Mouse (Mus musculus): ENCODE data around the gene Pcf11. TPM values are rescaled to one million over a fixed set of nuclear protein-coding genes. Genes with fewer than 3 reads are reported as not detected.
A peak's percentile ranks its signal among the peaks of the same experiment; 100 is the strongest.

Pcf11 gene
- polyA plus RNA-seq, 1 experiment from 2014 or later = 20.8 TPM

DNA sequence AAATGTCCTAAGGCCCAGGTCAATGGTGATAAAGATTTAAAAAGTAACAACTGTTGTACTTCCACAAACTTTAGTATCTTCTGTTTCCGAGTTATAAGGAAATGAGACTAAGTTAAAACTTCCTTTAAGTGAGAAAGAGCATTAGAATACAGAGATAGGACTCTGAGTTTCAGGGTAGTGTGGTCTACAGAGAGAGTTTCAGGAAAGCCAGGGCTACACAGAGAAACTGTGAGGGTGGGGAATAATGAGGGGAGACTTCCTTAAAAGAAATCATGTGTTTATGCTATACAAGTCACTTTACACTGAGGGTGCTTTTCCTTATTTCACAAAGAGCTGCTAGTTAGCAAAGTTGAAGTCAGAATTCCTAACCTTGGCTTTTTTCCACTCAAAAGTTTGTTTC, 16.4 kb downstream of the Pcf11 start:
- WGBS = 84% methylated on average over 1 of the region's 1 CpGs
- Histone ChIP-seq H3K36me3 (ENCODE audit: control insufficient read depth, insufficient read depth, low read length) (peaks cover 58% of the 10 kb centered on the region), H3K9ac (ENCODE audit: low read depth, low read length) (no peak overlapping the region), H3K4me2 (replicated peaks; ENCODE audit: low read depth, low read length) (no peak overlapping the region), H3K27me3 (ENCODE audit: control insufficient read depth, insufficient read depth, low read length) (no peaks in the 10 kb centered on the region), H3K4me1 (ENCODE audit: control insufficient read depth, insufficient read depth, low read length) (no peaks in the 10 kb centered on the region), H3K4me3 (ENCODE audit: low read length) (no peak overlapping the region), H3K9me3 (ENCODE audit: control insufficient read depth, low read length) (peaks cover 2% of the 10 kb centered on the region; the same call in 1 of the 2 replicates), H3K27ac (ENCODE audit: low read depth, low read length) (no peak overlapping the region)
- ATAC-seq (ENCODE audit: low FRiP score, low TSS enrichment) = no peak

DNA sequence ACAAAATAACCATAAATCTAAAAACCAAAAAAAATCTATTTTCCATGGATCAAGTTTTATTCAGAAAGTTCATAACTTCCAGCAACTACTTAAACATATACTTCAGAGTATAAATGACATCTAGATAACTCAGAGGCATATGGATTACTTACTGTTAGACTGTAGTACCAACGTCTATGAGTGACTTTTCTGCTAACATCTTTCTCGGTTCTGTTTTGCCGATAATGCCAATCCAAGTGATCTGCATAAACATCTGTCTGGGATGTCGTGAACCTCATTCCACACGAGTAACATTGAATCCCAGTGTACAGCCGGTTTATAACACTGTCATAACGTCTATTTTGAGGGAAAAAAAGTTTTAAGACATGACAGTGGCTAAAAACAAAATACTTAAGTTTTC, 21.9 kb downstream of the Pcf11 start:
- H3K9ac ChIP-seq (ENCODE audit: low read depth, low read length) = no peak overlapping the region
- no peak overlapping the region for H3K4me3 ChIP-seq (ENCODE audit: low read length)
- no peaks in the 10 kb centered on the region for H3K9me3 ChIP-seq (ENCODE audit: control insufficient read depth, low read length)
- ATAC-seq (ENCODE audit: low FRiP score, low TSS enrichment) = no peak
- H3K27me3 ChIP-seq (ENCODE audit: control insufficient read depth, insufficient read depth, low read length) = no peaks in the 10 kb centered on the region
- no peak overlapping the region for H3K27ac ChIP-seq (ENCODE audit: low read depth, low read length)
- no peaks in the 10 kb centered on the region for H3K4me1 ChIP-seq (ENCODE audit: control insufficient read depth, insufficient read depth, low read length)
- H3K36me3 ChIP-seq (ENCODE audit: control insufficient read depth, insufficient read depth, low read length) = peaks cover 55% of the 10 kb centered on the region
- H3K4me2 ChIP-seq (replicated peaks; ENCODE audit: low read depth, low read length) = no peak overlapping the region
- 86% methylated on average over 7 of the region's 7 CpGs for WGBS

- Histone ChIP-seq H3K27me3 (ENCODE audit: control insufficient read depth, insufficient read depth, low read length) (no peaks in the 10 kb centered on the region), H3K9ac (ENCODE audit: low read depth, low read length) (no peak overlapping the region), H3K4me3 (ENCODE audit: low read length) (no peak overlapping the region), H3K4me1 (ENCODE audit: control insufficient read depth, insufficient read depth, low read length) (peaks cover 5% of the 10 kb centered on the region; the same call in 1 of the 2 replicates), H3K27ac (ENCODE audit: low read depth, low read length) (no peak overlapping the region), H3K36me3 (ENCODE audit: control insufficient read depth, insufficient read depth, low read length) (peaks cover 35% of the 10 kb centered on the region), H3K4me2 (replicated peaks; ENCODE audit: low read depth, low read length) (no peak overlapping the region), H3K9me3 (ENCODE audit: control insufficient read depth, low read length) (no peaks in the 10 kb centered on the region)
- ATAC-seq (ENCODE audit: low FRiP score, low TSS enrichment) = no peak
Measured at GRCm38 (mm10) chr7:92642358-92642757, 27.4 kb downstream of the Pcf11 start.

DNA sequence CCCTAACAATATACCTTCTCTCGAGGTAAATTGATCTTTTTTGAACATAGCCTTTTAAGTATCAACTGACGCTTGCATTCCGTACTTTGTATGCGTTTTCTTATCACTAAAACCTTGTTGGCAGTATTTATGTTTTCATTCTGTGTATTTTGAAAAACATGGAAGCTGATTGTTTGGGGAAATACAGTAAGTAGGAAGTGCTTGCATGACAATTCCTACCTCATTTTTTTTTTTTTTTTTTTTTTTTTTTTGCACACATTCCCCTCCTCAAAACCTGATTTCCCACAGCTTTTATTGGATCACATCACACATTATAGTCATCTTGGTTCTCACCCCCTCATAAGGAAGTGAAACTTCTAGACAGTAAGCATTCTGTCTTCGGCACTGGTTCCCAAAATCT, 31.7 kb downstream of the Pcf11 start:
- Histone ChIP-seq H3K4me1 (ENCODE audit: control insufficient read depth, insufficient read depth, low read length) (peaks cover 8% of the 10 kb centered on the region; the same call in 1 of the 2 replicates), H3K4me2 (replicated peaks; ENCODE audit: low read depth, low read length) (peak overlapping the region; percentile 99), H3K27ac (ENCODE audit: low read depth, low read length) (no peak overlapping the region), H3K27me3 (ENCODE audit: control insufficient read depth, insufficient read depth, low read length) (no peaks in the 10 kb centered on the region), H3K4me3 (ENCODE audit: low read length) (peak overlapping the region; percentile 89; the same call in 1 of the 2 replicates), H3K9ac (ENCODE audit: low read depth, low read length) (peak overlapping the region; percentile 78; the same call in 1 of the 2 replicates), H3K36me3 (ENCODE audit: control insufficient read depth, insufficient read depth, low read length) (peaks cover 13% of the 10 kb centered on the region; the same call in 1 of the 2 replicates), H3K9me3 (ENCODE audit: control insufficient read depth, low read length) (no peaks in the 10 kb centered on the region)
- 89% methylated on average over 5 of the region's 5 CpGs for WGBS
- no peak for ATAC-seq (ENCODE audit: low FRiP score, low TSS enrichment)

- Histone ChIP-seq H3K4me2 (replicated peaks; ENCODE audit: low read depth, low read length) (peak within 1 kb of the TSS; percentile 99), H3K27ac (ENCODE audit: low read depth, low read length) (peak within 1 kb of the TSS; percentile 76), H3K9ac (ENCODE audit: low read depth, low read length) (peak within 1 kb of the TSS; percentile 78), H3K9me3 (ENCODE audit: control insufficient read depth, low read length) (no peaks in the 10 kb centered on the region), H3K4me3 (ENCODE audit: low read length) (peak within 1 kb of the TSS; percentile 89), H3K4me1 (ENCODE audit: control insufficient read depth, insufficient read depth, low read length) (peaks cover 8% of the 10 kb centered on the region; the same call in 1 of the 2 replicates), H3K36me3 (ENCODE audit: control insufficient read depth, insufficient read depth, low read length) (peaks cover 7% of the 10 kb centered on the region; the same call in 1 of the 2 replicates), H3K27me3 (ENCODE audit: control insufficient read depth, insufficient read depth, low read length) (no peaks in the 10 kb centered on the region)
- under 1% methylated on average over 44 of the region's 44 CpGs for WGBS
- peak; percentile 98 for ATAC-seq (ENCODE audit: low FRiP score, low TSS enrichment)
Measured at GRCm38 (mm10) chr7:92637021-92637625, 32.6 kb downstream of the Pcf11 start, which contains the start of gene Ankrd42. Gene Ankrd42 (minus strand): TSS chr7:92637142.

DNA sequence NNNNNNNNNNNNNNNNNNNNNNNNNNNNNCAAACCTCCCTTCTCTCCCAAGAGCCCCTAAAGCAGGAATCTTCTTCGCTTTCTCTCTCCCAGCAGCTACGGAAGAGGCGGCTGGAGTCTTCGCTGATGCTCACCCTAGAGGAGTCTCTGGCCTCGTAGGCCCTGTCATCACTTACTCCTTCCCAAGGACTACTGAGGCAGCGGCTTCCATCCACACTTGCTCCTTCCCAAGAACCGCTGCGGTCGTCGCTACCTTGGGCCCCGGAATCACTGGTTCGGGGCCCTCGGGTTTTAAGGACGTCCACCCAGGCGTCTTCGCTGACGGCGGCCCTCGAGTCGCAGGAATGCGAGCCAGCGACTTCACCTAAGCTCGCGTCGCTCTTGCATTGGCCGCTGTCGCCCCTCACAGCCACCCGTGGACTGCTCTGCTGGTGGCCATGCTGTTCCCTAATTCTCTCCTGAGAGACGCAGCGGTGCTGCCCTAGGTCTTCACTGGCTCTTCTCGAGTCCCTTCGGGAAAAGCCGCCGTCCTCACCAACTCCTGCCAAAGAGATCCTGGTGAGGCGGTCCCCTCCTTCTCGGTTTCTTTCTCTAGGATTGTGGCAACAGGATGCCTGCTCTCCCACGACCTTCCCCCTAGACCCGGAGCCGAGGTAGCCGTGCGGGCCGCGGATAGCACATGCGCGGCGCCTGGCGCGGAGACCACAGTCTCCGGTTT, 33.3 kb downstream of the Pcf11 start:
- H3K27ac ChIP-seq (ENCODE audit: low read depth, low read length) = 0 out of 2 replicates have a peak overlapping the region, but pooled peaks have one; percentile 4
- peak overlapping the region; percentile 89 for H3K4me3 ChIP-seq (ENCODE audit: low read length)
- no peaks in the 10 kb centered on the region for H3K27me3 ChIP-seq (ENCODE audit: control insufficient read depth, insufficient read depth, low read length)
- H3K4me2 ChIP-seq (replicated peaks; ENCODE audit: low read depth, low read length) = peak overlapping the region; percentile 99
- ATAC-seq (ENCODE audit: low FRiP score, low TSS enrichment) = peak; percentile 88
- 1% methylated on average over 49 of the region's 49 CpGs for WGBS
- H3K9me3 ChIP-seq (ENCODE audit: control insufficient read depth, low read length) = no peaks in the 10 kb centered on the region
- H3K36me3 ChIP-seq (ENCODE audit: control insufficient read depth, insufficient read depth, low read length) = peaks cover 6% of the 10 kb centered on the region; the same call in 1 of the 2 replicates
- H3K4me1 ChIP-seq (ENCODE audit: control insufficient read depth, insufficient read depth, low read length) = peaks cover 8% of the 10 kb centered on the region; the same call in 1 of the 2 replicates
- H3K9ac ChIP-seq (ENCODE audit: low read depth, low read length) = peak overlapping the region; percentile 78

GRCm38 (mm10) chr7:92630167-92630566, 39.6 kb downstream of the Pcf11 start:
- 47% methylated on average over 2 of the region's 2 CpGs for WGBS
- Histone ChIP-seq H3K9ac (ENCODE audit: low read depth, low read length) (no peak overlapping the region), H3K4me3 (ENCODE audit: low read length) (no peak overlapping the region), H3K4me2 (replicated peaks; ENCODE audit: low read depth, low read length) (no peak overlapping the region), H3K9me3 (ENCODE audit: control insufficient read depth, low read length) (no peaks in the 10 kb centered on the region), H3K27ac (ENCODE audit: low read depth, low read length) (no peak overlapping the region), H3K27me3 (ENCODE audit: control insufficient read depth, insufficient read depth, low read length) (no peaks in the 10 kb centered on the region), H3K4me1 (ENCODE audit: control insufficient read depth, insufficient read depth, low read length) (no peaks in the 10 kb centered on the region), H3K36me3 (ENCODE audit: control insufficient read depth, insufficient read depth, low read length) (no peaks in the 10 kb centered on the region)
- ATAC-seq (ENCODE audit: low FRiP score, low TSS enrichment) = no peak

DNA sequence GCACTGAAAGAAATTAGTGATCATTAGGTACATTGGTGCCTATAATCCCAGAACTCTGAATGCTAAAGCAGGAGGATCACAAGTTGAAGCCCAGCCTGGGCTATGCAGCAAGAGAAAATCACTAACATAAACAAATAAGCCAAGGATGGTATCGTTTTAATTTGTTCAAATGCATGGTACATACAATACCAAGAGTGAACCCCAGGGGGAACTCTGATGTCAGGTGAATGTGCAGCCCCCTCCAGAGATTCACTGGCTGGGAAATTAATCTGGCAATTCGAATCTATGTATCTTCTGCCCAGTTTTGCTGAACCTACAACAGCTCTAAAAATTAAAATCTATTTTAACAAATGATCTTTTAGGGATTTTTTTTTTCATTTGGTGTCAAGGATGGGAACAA, 45.2 kb downstream of the Pcf11 start:
- H3K27me3 ChIP-seq (ENCODE audit: control insufficient read depth, insufficient read depth, low read length) = no peaks in the 10 kb centered on the region
- H3K4me3 ChIP-seq (ENCODE audit: low read length) = no peak overlapping the region
- no peak overlapping the region for H3K27ac ChIP-seq (ENCODE audit: low read depth, low read length)
- WGBS = 60% methylated on average over 2 of the region's 2 CpGs
- no peaks in the 10 kb centered on the region for H3K9me3 ChIP-seq (ENCODE audit: control insufficient read depth, low read length)
- H3K36me3 ChIP-seq (ENCODE audit: control insufficient read depth, insufficient read depth, low read length) = no peaks in the 10 kb centered on the region
- H3K4me1 ChIP-seq (ENCODE audit: control insufficient read depth, insufficient read depth, low read length) = no peaks in the 10 kb centered on the region
- no peak for ATAC-seq (ENCODE audit: low FRiP score, low TSS enrichment)
- H3K4me2 ChIP-seq (replicated peaks; ENCODE audit: low read depth, low read length) = no peak overlapping the region
- no peak overlapping the region for H3K9ac ChIP-seq (ENCODE audit: low read depth, low read length)

- H3K27me3 ChIP-seq (ENCODE audit: control insufficient read depth, insufficient read depth, low read length) = no peaks in the 10 kb centered on the region
- no peak for ATAC-seq (ENCODE audit: low FRiP score, low TSS enrichment)
- WGBS = 63% methylated on average over 7 of the region's 7 CpGs
Measured at GRCm38 (mm10) chr7:92610830-92611229, 58.9 kb downstream of the Pcf11 start.

More at GRCm38 (mm10) chr7:92610830-92611229, 58.9 kb downstream of the Pcf11 start:
- H3K36me3 ChIP-seq (ENCODE audit: control insufficient read depth, insufficient read depth, low read length) = no peaks in the 10 kb centered on the region
- no peaks in the 10 kb centered on the region for H3K9me3 ChIP-seq (ENCODE audit: control insufficient read depth, low read length)
- no peak overlapping the region for H3K9ac ChIP-seq (ENCODE audit: low read depth, low read length)
- H3K27ac ChIP-seq (ENCODE audit: low read depth, low read length) = no peak overlapping the region
- H3K4me3 ChIP-seq (ENCODE audit: low read length) = no peak overlapping the region
- H3K4me2 ChIP-seq (replicated peaks; ENCODE audit: low read depth, low read length) = no peak overlapping the region
- no peaks in the 10 kb centered on the region for H3K4me1 ChIP-seq (ENCODE audit: control insufficient read depth, insufficient read depth, low read length)

Measured in kidney, embryonic 14.5 days (tissue).